Mouse (Mus musculus) C2C12 (cell line): ENCODE data around the gene Ercc6l2.

Source experiments
- CTCF ChIP-seq: IDR thresholded peaks from one replicate; pipeline ENCODE4 v1.5.1; 2011; ENCODE audit not compliant: control insufficient read depth, insufficient read depth, insufficient read length
- MAX ChIP-seq: IDR thresholded peaks from one replicate; pipeline ENCODE4 v1.6.1; 2011; ENCODE audit warnings: mild to moderate bottlenecking, control low read depth

DNA sequence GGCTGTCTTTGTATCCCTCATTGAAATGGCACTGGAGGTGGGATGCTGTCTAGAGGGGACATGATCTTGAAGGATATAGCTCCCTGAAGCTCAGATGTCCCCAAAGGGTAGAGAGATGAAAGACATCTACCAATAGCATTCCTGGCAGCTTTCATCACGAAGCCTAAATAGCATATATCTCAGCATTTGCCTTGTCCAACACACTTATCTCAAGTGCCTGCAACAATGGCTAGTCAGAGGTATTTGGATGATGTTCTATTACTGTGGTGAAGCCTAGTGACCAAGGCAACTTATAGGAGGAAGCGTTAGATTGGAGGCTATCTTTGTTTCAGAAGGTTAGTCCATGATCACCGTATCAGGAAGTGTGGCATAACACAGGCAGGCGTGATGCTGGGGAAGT, 126.1 kb downstream of the Ercc6l2 start:
- TF ChIP-seq CTCF (no peak), MAX (no peak)
